Mouse (Mus musculus): Measurements from ENCODE around the gene Col6a1. TPM values are rescaled to one million over a fixed set of nuclear protein-coding genes. Genes with fewer than 3 reads are reported as not detected.

The Col6a1 gene
- polyA plus RNA-seq, 1 experiment = 15.4 TPM

DNA sequence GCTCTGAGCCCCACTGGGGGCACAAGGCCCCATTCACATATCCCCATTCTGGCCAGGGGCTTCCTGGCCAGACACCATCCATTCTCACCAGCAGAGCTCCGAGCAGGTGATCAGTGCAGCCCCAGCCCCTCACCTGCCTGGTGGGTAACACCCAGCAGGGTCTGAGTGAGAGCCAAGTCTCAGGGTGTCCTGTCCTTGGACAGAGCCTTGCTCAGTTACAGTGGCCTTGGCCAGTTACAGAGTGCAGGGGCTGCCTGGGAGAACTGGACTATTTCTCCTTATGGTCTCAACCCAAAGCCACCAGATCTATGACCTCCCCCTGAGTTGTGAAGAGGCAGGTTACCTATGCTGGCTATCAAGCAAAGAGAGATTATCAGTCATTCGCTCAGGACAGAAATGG, 871 bp downstream of the Col6a1 start:
- no peak for TF ChIP-seq CTCF (IDR thresholded peaks at IDR 0.05; ENCODE audit: control insufficient read depth, insufficient read depth, insufficient replicate concordance, low read depth, low read length)
- TF ChIP-seq POLR2A (IDR thresholded peaks at IDR 0.05; ENCODE audit: control insufficient read depth, low read depth, low read length) = no peak
- no peak overlapping the region for H3K27ac ChIP-seq (ENCODE audit: control insufficient read depth, insufficient read depth, low read depth, low read length)
- peaks cover 15% of the 10 kb centered on the region for H3K4me1 ChIP-seq (ENCODE audit: control insufficient read depth, insufficient read depth, low read length)
- H3K36me3 ChIP-seq (ENCODE audit: control insufficient read depth, insufficient read depth, low read length) = no peaks in the 10 kb centered on the region
- peak overlapping the region; percentile 34 for H3K4me3 ChIP-seq (ENCODE audit: control insufficient read depth, low read depth, low read length)
- H3K27me3 ChIP-seq (ENCODE audit: control insufficient read depth, insufficient read depth, low read length) = no peaks in the 10 kb centered on the region

DNA sequence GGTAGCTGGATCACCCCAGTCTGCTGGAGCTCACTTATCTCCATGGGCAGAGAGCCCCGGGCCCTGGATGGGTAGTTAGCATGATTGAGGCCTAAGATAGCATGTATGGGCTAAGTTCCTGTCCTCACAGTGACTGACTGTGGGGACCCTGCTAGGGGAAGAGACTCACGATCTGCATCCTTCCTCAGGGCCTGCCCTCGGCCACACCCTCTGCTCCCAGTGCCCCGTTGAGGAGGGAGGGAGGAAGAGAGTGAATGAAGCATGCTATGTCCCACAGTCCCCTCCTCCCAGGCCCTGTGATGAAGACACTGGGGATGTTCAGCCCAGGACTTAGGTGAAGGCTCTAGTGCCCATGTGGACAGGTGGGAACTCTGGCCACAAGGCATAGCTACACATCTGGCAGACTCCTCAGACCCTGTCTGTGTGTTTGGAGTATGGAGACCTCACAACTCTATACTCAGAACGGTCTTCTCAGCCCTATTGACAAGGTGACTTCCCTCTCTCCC, 1.7 kb downstream of the Col6a1 start:
- Histone ChIP-seq H3K27ac (ENCODE audit: control insufficient read depth, insufficient read depth, low read depth, low read length) (no peak overlapping the region), H3K27me3 (ENCODE audit: control insufficient read depth, insufficient read depth, low read length) (no peaks in the 10 kb centered on the region), H3K4me3 (ENCODE audit: control insufficient read depth, low read depth, low read length) (no peak overlapping the region), H3K4me1 (ENCODE audit: control insufficient read depth, insufficient read depth, low read length) (peaks cover 15% of the 10 kb centered on the region), H3K36me3 (ENCODE audit: control insufficient read depth, insufficient read depth, low read length) (no peaks in the 10 kb centered on the region)
- TF ChIP-seq CTCF (IDR thresholded peaks at IDR 0.05; ENCODE audit: control insufficient read depth, insufficient read depth, insufficient replicate concordance, low read depth, low read length) (no peak), POLR2A (IDR thresholded peaks at IDR 0.05; ENCODE audit: control insufficient read depth, low read depth, low read length) (no peak)

DNA sequence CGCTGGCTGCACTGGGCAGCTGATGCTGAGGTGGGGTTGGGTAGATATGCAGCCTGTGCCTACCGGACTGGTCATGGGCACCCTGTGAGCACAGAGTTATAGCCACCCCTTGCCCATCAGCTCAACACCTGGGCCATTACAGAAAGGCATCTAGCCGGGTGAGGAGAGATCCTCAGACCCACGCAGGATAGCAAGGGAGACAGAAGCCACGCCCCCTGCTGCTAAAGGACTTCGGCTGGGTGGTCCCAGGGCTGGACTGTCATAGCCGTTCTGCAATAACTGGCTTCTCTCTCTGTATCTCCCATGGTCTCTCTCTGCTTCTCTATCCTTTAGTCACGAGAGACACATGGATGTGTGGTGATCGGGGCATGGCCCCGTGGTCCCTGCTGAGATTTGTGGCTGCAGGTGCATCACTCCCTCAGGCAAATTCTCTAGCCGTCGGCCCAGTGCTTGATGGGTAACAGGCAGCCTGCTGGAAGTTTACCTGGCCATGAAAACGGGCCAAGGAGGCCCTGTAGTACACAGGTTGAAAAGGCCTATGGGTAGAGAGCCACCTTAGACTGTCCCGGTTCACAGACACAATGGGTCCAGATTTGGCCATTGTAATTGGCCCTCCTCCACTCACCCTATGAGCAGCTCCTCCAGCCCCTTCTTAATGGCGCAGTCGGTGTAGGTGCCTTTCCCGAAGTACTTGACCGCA, 3.1 kb downstream of the Col6a1 start:
- H3K4me1 ChIP-seq (ENCODE audit: control insufficient read depth, insufficient read depth, low read length) = peaks cover 13% of the 10 kb centered on the region
- TF ChIP-seq CTCF (IDR thresholded peaks at IDR 0.05; ENCODE audit: control insufficient read depth, insufficient read depth, insufficient replicate concordance, low read depth, low read length) (no peak), POLR2A (IDR thresholded peaks at IDR 0.05; ENCODE audit: control insufficient read depth, low read depth, low read length) (no peak)

DNA sequence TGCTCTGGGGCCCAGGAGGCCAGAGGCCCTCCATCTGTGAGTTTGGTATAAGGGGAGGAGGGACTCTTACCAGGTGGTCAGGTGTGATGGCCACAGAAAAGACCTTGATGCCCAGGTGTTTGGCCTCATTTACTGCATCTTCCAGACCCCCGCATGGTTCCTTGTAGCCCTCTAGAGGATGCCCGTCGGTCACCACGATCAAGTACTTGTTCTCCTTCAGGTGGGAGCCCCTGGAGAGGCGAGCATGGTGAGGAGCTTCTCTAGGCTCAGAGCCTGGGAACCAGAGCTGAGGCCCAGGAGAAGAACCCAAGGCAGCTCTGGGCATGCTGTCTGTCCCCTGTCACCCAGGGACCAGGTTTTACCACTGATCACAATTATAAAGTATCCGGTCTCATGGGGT, 4.2 kb downstream of the Col6a1 start:
- TF ChIP-seq CTCF (IDR thresholded peaks at IDR 0.05; ENCODE audit: control insufficient read depth, insufficient read depth, insufficient replicate concordance, low read depth, low read length) = no peak
- no peak for TF ChIP-seq POLR2A (IDR thresholded peaks at IDR 0.05; ENCODE audit: control insufficient read depth, low read depth, low read length)
- Histone ChIP-seq H3K4me3 (ENCODE audit: control insufficient read depth, low read depth, low read length) (no peak overlapping the region), H3K27me3 (ENCODE audit: control insufficient read depth, insufficient read depth, low read length) (no peaks in the 10 kb centered on the region), H3K36me3 (ENCODE audit: control insufficient read depth, insufficient read depth, low read length) (no peaks in the 10 kb centered on the region), H3K4me1 (ENCODE audit: control insufficient read depth, insufficient read depth, low read length) (peaks cover 9% of the 10 kb centered on the region), H3K27ac (ENCODE audit: control insufficient read depth, insufficient read depth, low read depth, low read length) (no peak overlapping the region)

More for the DNA sequence above, 3.1 kb downstream of the Col6a1 start:
- H3K4me3 ChIP-seq (ENCODE audit: control insufficient read depth, low read depth, low read length) = no peak overlapping the region
- no peaks in the 10 kb centered on the region for H3K27me3 ChIP-seq (ENCODE audit: control insufficient read depth, insufficient read depth, low read length)
- H3K27ac ChIP-seq (ENCODE audit: control insufficient read depth, insufficient read depth, low read depth, low read length) = no peak overlapping the region
- H3K36me3 ChIP-seq (ENCODE audit: control insufficient read depth, insufficient read depth, low read length) = no peaks in the 10 kb centered on the region

DNA sequence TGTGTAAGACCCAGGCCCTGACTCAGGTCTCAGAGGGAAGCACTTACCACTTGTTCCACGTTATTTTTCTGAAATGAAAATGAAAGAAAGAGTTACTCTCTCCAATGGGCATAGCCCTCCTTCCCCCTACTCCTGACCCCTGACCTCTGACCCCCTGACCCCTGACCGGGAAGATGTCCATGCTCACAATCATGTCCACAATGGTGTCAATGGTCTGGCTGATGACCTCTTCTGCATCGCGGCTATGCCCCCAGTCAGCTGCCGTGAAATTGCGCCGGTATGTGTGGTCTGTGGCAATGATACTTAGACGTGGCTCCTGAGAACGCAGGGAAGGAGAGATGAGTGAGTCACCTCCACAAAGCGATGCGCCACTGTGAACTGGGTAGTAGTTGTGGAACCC, 4.8 kb downstream of the Col6a1 start:
- H3K4me3 ChIP-seq (ENCODE audit: control insufficient read depth, low read depth, low read length) = no peak overlapping the region
- no peaks in the 10 kb centered on the region for H3K36me3 ChIP-seq (ENCODE audit: control insufficient read depth, insufficient read depth, low read length)
- TF ChIP-seq CTCF (IDR thresholded peaks at IDR 0.05; ENCODE audit: control insufficient read depth, insufficient read depth, insufficient replicate concordance, low read depth, low read length) (no peak), POLR2A (IDR thresholded peaks at IDR 0.05; ENCODE audit: control insufficient read depth, low read depth, low read length) (no peak)
- peaks cover 9% of the 10 kb centered on the region for H3K4me1 ChIP-seq (ENCODE audit: control insufficient read depth, insufficient read depth, low read length)
- no peak overlapping the region for H3K27ac ChIP-seq (ENCODE audit: control insufficient read depth, insufficient read depth, low read depth, low read length)
- H3K27me3 ChIP-seq (ENCODE audit: control insufficient read depth, insufficient read depth, low read length) = no peaks in the 10 kb centered on the region

DNA sequence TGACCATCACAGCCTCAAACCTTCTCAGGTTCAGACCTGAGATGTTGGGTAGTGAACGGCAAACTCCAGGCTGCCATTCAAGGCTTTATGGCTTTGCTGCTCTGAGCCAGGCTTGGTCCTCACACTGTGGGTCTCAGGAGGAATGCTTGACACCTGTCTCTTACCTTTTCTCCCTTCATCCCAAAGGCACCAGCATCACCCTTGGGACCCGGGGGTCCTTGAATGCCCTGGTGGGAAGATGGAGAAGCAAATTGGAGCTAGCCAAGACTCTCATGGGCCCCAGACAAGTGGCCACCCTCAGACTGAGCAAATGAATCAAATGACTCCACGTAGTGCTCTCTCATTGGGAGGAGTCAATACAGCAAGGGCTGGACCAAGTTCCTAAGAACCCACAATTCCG, 8.3 kb downstream of the Col6a1 start:
- Histone ChIP-seq H3K4me3 (ENCODE audit: control insufficient read depth, low read depth, low read length) (no peak overlapping the region), H3K27ac (ENCODE audit: control insufficient read depth, insufficient read depth, low read depth, low read length) (no peak overlapping the region), H3K36me3 (ENCODE audit: control insufficient read depth, insufficient read depth, low read length) (no peaks in the 10 kb centered on the region), H3K27me3 (ENCODE audit: control insufficient read depth, insufficient read depth, low read length) (no peaks in the 10 kb centered on the region), H3K4me1 (ENCODE audit: control insufficient read depth, insufficient read depth, low read length) (no peaks in the 10 kb centered on the region; the same call in 1 of the 2 replicates)
- TF ChIP-seq POLR2A (IDR thresholded peaks at IDR 0.05; ENCODE audit: control insufficient read depth, low read depth, low read length) = no peak
- TF ChIP-seq CTCF (IDR thresholded peaks at IDR 0.05; ENCODE audit: control insufficient read depth, insufficient read depth, insufficient replicate concordance, low read depth, low read length) = no peak

DNA sequence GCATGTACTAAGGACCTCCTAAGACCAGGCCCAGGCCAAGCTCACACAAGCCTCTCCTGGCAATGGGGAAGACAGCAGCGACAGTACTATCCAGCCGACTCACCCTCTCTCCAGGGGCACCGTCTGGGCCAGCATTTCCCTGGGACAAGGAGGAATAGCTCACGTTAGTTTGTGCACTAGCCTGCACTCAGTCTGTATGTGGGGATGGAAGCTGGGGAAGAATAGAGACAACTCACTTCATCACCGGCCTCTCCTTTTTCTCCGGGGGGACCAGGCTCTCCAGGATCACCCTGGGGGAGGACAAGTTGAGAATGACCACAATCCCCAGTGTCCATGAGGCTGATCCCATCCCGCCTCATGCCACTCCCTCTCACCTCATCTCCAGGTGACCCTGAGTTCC, 8.9 kb downstream of the Col6a1 start:
- Histone ChIP-seq H3K27ac (ENCODE audit: control insufficient read depth, insufficient read depth, low read depth, low read length) (no peak overlapping the region), H3K36me3 (ENCODE audit: control insufficient read depth, insufficient read depth, low read length) (no peaks in the 10 kb centered on the region), H3K4me3 (ENCODE audit: control insufficient read depth, low read depth, low read length) (no peak overlapping the region), H3K27me3 (ENCODE audit: control insufficient read depth, insufficient read depth, low read length) (no peaks in the 10 kb centered on the region), H3K4me1 (ENCODE audit: control insufficient read depth, insufficient read depth, low read length) (no peaks in the 10 kb centered on the region)
- TF ChIP-seq CTCF (IDR thresholded peaks at IDR 0.05; ENCODE audit: control insufficient read depth, insufficient read depth, insufficient replicate concordance, low read depth, low read length) = no peak
- TF ChIP-seq POLR2A (IDR thresholded peaks at IDR 0.05; ENCODE audit: control insufficient read depth, low read depth, low read length) = no peak
